Comparison of ENCODE assay signal across 10 mouse cellular contexts in genomic region chr3:136297355-136297754, GRCm38 (mm10).
"Had no signal": no experiment of that assay in that cellular context is flagged by ENCODE, and none has a peak within 500 bp of the region (broad histone marks: within the 10 kb centered on the region; RNA-seq: fewer than 3 reads in every experiment).

No protein-coding gene starts in this region.

- ATAC-seq: inflammation-experienced regulatory T-cells, adult 6 months; intestine, postnatal 0 days; midbrain, embryonic 13.5 days had no signal

- H3K36me3 ChIP-seq: midbrain, embryonic 13.5 days had no signal

- H3K9ac ChIP-seq: liver, embryonic 14.5 days; midbrain, embryonic 13.5 days had no signal

- H3K9me3 ChIP-seq: midbrain, embryonic 13.5 days had no signal

- H3K27me3 ChIP-seq: midbrain, embryonic 13.5 days had no signal

- H3K4me3 ChIP-seq: left cerebral cortex, adult 2 months; midbrain, embryonic 13.5 days had no signal

- DNase-seq: liver; lung, adult 18-20 months; right cerebral cortex, postnatal 25 days; thymus, adult 18-20 months; thymus, postnatal 25 days had no signal

- H3K4me1 ChIP-seq: midbrain, embryonic 13.5 days had no signal

- H3K27ac ChIP-seq: left cerebral cortex, adult 2 months; liver, embryonic 14.5 days; midbrain, embryonic 13.5 days had no signal

- H3K4me2 ChIP-seq: midbrain, embryonic 13.5 days had no signal
